Mouse (Mus musculus) ovary, postnatal 14 days (tissue): ENCODE results near the gene Hdac7.

ENCODE experiments used
- DNase-seq: peaks from one replicate; pipeline ENCODE4 v3.0.0; 2022; ENCODE audit warnings: low spot score

The Hdac7 gene

GRCm38 (mm10) chr15:97766594-97767279 is 77.6 kb downstream of the Hdac7 start:
- DNase-seq, result no peak

- DNase-seq, result no peak
These were observed 78.1 kb downstream of the Hdac7 start for GRCm38 (mm10) chr15:97766194-97766593.

GRCm38 (mm10) chr15:97765090-97765794 is 79.1 kb downstream of the Hdac7 start:
- no peak for DNase-seq

GRCm38 (mm10) chr15:97764532-97764931 is 79.8 kb downstream of the Hdac7 start:
- DNase-seq, result no peak

- no peak for DNase-seq
These were observed 80.8 kb downstream of the Hdac7 start for GRCm38 (mm10) chr15:97763256-97764049.

- no peak for DNase-seq
These were observed 81.6 kb downstream of the Hdac7 start for GRCm38 (mm10) chr15:97762733-97763132.

- no peak for DNase-seq
These were observed 82.9 kb downstream of the Hdac7 start for GRCm38 (mm10) chr15:97761438-97761837.

- no peak for DNase-seq
These were observed 83.3 kb downstream of the Hdac7 start for GRCm38 (mm10) chr15:97760952-97761351.

GRCm38 (mm10) chr15:97760006-97760405 is 84.3 kb downstream of the Hdac7 start:
- DNase-seq, result no peak

GRCm38 (mm10) chr15:97755361-97755760 is 88.9 kb downstream of the Hdac7 start:
- no peak for DNase-seq

GRCm38 (mm10) chr15:97754476-97754875 is 89.8 kb downstream of the Hdac7 start:
- no peak for DNase-seq

- no peak for DNase-seq
These were observed 91.8 kb downstream of the Hdac7 start for GRCm38 (mm10) chr15:97752491-97752890.

- no peak for DNase-seq
These were observed 92.6 kb downstream of the Hdac7 start for GRCm38 (mm10) chr15:97751676-97752075.

- DNase-seq, result peak; percentile 59
These were observed 93.6 kb downstream of the Hdac7 start for GRCm38 (mm10) chr15:97750697-97751096.

- no peak for DNase-seq
These were observed 94.5 kb downstream of the Hdac7 start for GRCm38 (mm10) chr15:97749841-97750240.

- no peak for DNase-seq
These were observed 94.9 kb downstream of the Hdac7 start for GRCm38 (mm10) chr15:97749397-97749796.

- no peak for DNase-seq
These were observed 95.3 kb downstream of the Hdac7 start for GRCm38 (mm10) chr15:97748964-97749363.

GRCm38 (mm10) chr15:97748309-97748708 is 96.0 kb downstream of the Hdac7 start:
- no peak for DNase-seq

- no peak for DNase-seq
These were observed 96.8 kb downstream of the Hdac7 start for GRCm38 (mm10) chr15:97747486-97747885.

GRCm38 (mm10) chr15:97746748-97747147 is 97.6 kb downstream of the Hdac7 start:
- no peak for DNase-seq

GRCm38 (mm10) chr15:97746278-97746677 is 98.0 kb downstream of the Hdac7 start:
- no peak for DNase-seq

- no peak for DNase-seq
These were observed 99.0 kb downstream of the Hdac7 start for GRCm38 (mm10) chr15:97745331-97745730.

GRCm38 (mm10) chr15:97744930-97745329 is 99.4 kb downstream of the Hdac7 start:
- no peak for DNase-seq
